Mouse (Mus musculus): ENCODE data around the gene Hist1h2ad.
"Not testable (repeated sequence)": the region's sequence is repeated elsewhere in the genome, so short reads cannot be mapped to it uniquely, and the experiment has no call there.

Hist1h2ad gene

GRCm38 (mm10) chr13:23584331-23584730 lies 10.2 kb downstream of the Hist1h2ad start:
- DNase-seq (ENCODE audit: low spot score in 2 of 2) = no peak

- peak; percentile 76 to 77 for DNase-seq (ENCODE audit: low spot score in 2 of 2)
Observed at GRCm38 (mm10) chr13:23585029-23585441, 10.9 kb downstream of the Hist1h2ad start.

GRCm38 (mm10) chr13:23585442-23586098 lies 11.4 kb downstream of the Hist1h2ad start:
- DNase-seq (ENCODE audit: low spot score in 2 of 2) = peak; percentile 80 to 84

- DNase-seq (ENCODE audit: low spot score in 2 of 2) = no peak
Observed at GRCm38 (mm10) chr13:23586099-23586939, 12.1 kb downstream of the Hist1h2ad start.

- DNase-seq (ENCODE audit: low spot score in 2 of 2) = no peak
Observed at GRCm38 (mm10) chr13:23586940-23587225, 12.7 kb downstream of the Hist1h2ad start.

- DNase-seq (ENCODE audit: low spot score in 2 of 2) = no peak
Observed at GRCm38 (mm10) chr13:23591206-23591605, 17.0 kb downstream of the Hist1h2ad start.

GRCm38 (mm10) chr13:23591886-23592285 lies 17.7 kb downstream of the Hist1h2ad start:
- not testable (repeated sequence) for DNase-seq (ENCODE audit: low spot score in 2 of 2)

- DNase-seq (ENCODE audit: low spot score in 2 of 2) = no peak
Observed at GRCm38 (mm10) chr13:23592614-23593013, 18.4 kb downstream of the Hist1h2ad start.

- DNase-seq (ENCODE audit: low spot score in 2 of 2) = no peak
Observed at GRCm38 (mm10) chr13:23593051-23593770, 19.0 kb downstream of the Hist1h2ad start.

GRCm38 (mm10) chr13:23595185-23595584 lies 21.0 kb downstream of the Hist1h2ad start:
- no peak for DNase-seq (ENCODE audit: low spot score in 2 of 2)

- no peak for DNase-seq (ENCODE audit: low spot score in 2 of 2)
Observed at GRCm38 (mm10) chr13:23595622-23596372, 21.6 kb downstream of the Hist1h2ad start.

- DNase-seq (ENCODE audit: low spot score in 2 of 2) = peak; percentile 58 to 84
Observed at GRCm38 (mm10) chr13:23597957-23598356, 23.8 kb downstream of the Hist1h2ad start.

GRCm38 (mm10) chr13:23603182-23603699 lies 29.1 kb downstream of the Hist1h2ad start:
- no peak for DNase-seq (ENCODE audit: low spot score in 2 of 2)

- DNase-seq (ENCODE audit: low spot score in 2 of 2) = no peak
Observed at GRCm38 (mm10) chr13:23604452-23604851, 30.3 kb downstream of the Hist1h2ad start.

- no peak for DNase-seq (ENCODE audit: low spot score in 2 of 2)
Observed at GRCm38 (mm10) chr13:23605052-23605451, 30.9 kb downstream of the Hist1h2ad start.

GRCm38 (mm10) chr13:23609209-23609608 lies 35.0 kb downstream of the Hist1h2ad start:
- no peak for DNase-seq (ENCODE audit: low spot score in 2 of 2)

- DNase-seq (ENCODE audit: low spot score in 2 of 2) = no peak
Observed at GRCm38 (mm10) chr13:23609844-23610243, 35.7 kb downstream of the Hist1h2ad start.

GRCm38 (mm10) chr13:23610393-23610792 lies 36.2 kb downstream of the Hist1h2ad start:
- DNase-seq (ENCODE audit: low spot score in 2 of 2) = no peak

GRCm38 (mm10) chr13:23611638-23612037 lies 37.5 kb downstream of the Hist1h2ad start:
- DNase-seq (ENCODE audit: low spot score in 2 of 2) = no peak

- no peak for DNase-seq (ENCODE audit: low spot score in 2 of 2)
Observed at GRCm38 (mm10) chr13:23620056-23620732, 46.0 kb downstream of the Hist1h2ad start.

All from right cerebral cortex, postnatal 10 days (tissue).